Mouse (Mus musculus): ENCODE results near the gene Rbbp6. TPM values are rescaled to one million over a fixed set of nuclear protein-coding genes. Genes with fewer than 3 reads are reported as not detected.

The Rbbp6 gene
- 6.3 and 7.7 TPM in 2 replicates for polyA plus RNA-seq (2012; rRNA removed)

GRCm38 (mm10) chr7:122965386-122965785 is at the start of gene Rbbp6:
Gene Rbbp6 (plus strand): TSS chr7:122965686.

Other genes with a start within 250 kb of the Rbbp6 start
- gene Tnrc6a, start 158.2 kb downstream of the Rbbp6 start, polyA plus RNA-seq (2012; rRNA removed): 43.4 and 55.2 TPM in 2 replicates
- gene Slc5a11, start 249.1 kb downstream of the Rbbp6 start, polyA plus RNA-seq (2012; rRNA removed): 1.0 and 3.6 TPM in 2 replicates

Data from ovary, adult 2 months (tissue).